Mouse (Mus musculus): ENCODE results near the gene Clasp1. TPM values are rescaled to one million over a fixed set of nuclear protein-coding genes. Genes with fewer than 3 reads are reported as not detected.
A peak's percentile ranks its signal among the peaks of the same experiment; 100 is the strongest.

Gene Clasp1
- polyA plus RNA-seq, 1 experiment from 2014 or later = 38.2 TPM

DNA sequence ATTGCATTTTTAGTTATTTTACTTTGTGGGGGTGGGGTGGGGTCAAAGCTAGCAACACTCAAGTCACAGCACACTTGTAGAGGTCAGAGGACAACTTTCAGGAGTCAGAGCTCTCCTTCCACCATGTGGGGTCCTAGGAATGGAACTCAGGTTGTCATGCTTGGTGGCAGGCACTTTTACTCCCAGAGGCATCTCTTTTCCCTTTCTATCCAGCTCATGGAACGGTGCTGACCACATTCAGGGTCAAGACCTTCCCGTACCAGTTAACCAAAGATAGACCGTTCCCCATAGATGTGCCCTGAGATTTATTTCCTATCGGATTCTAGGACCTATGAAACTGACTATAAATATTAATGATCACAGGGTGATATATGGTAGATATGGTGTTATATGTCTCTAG lies 13.1 kb downstream of the Clasp1 start:
- Histone ChIP-seq H3K9ac (replicated peaks; ENCODE audit: low read length) (no peak overlapping the region), H3K9me3 (ENCODE audit: low read length) (no peaks in the 10 kb centered on the region), H3K4me3 (ENCODE audit: low read length) (no peak overlapping the region), H3K27me3 (ENCODE audit: insufficient read depth, low read length) (no peaks in the 10 kb centered on the region), H3K36me3 (ENCODE audit: insufficient read depth, low read length) (no peaks in the 10 kb centered on the region), H3K4me2 (replicated peaks; ENCODE audit: low read depth, low read length) (no peak overlapping the region), H3K4me1 (ENCODE audit: insufficient read depth, low read length) (peaks cover 12% of the 10 kb centered on the region; the same call in 1 of the 2 replicates), H3K27ac (ENCODE audit: low read length) (no peak overlapping the region)
- ATAC-seq (ENCODE audit: low FRiP score, low TSS enrichment) = no peak
- 43% methylated on average over 4 of the region's 4 CpGs for WGBS

DNA sequence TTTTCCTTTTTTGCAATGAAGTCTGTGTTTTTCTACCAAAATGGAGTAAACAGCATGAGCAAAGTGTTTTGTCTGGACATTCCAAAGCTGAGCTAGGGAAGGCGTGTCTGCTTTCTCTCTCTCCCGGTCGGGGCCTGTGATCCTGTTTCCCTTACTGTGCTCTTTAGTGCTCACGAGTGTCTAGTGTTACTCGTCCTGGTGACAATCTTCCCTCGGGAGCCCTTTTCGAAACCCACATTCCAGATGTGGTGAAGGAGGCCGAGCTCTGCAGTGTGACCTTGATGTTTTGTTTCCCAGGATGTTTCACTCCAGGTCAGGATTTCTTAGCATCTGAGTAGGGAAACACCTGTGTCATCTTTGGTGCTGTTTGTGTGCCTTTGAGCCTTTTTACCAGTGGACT lies 13.7 kb downstream of the Clasp1 start:
- Histone ChIP-seq H3K36me3 (ENCODE audit: insufficient read depth, low read length) (no peaks in the 10 kb centered on the region), H3K27ac (ENCODE audit: low read length) (no peak overlapping the region), H3K4me3 (ENCODE audit: low read length) (no peak overlapping the region), H3K4me2 (replicated peaks; ENCODE audit: low read depth, low read length) (no peak overlapping the region), H3K9ac (replicated peaks; ENCODE audit: low read length) (no peak overlapping the region), H3K27me3 (ENCODE audit: insufficient read depth, low read length) (no peaks in the 10 kb centered on the region), H3K4me1 (ENCODE audit: insufficient read depth, low read length) (peaks cover 12% of the 10 kb centered on the region; the same call in 1 of the 2 replicates), H3K9me3 (ENCODE audit: low read length) (no peaks in the 10 kb centered on the region)
- ATAC-seq (ENCODE audit: low FRiP score, low TSS enrichment) = 0 out of 2 replicates have a peak, but pooled peaks have one; percentile 12
- 32% methylated on average over 8 of the region's 8 CpGs for whole genome bisulfite sequencing

- no peak overlapping the region for H3K9ac ChIP-seq (replicated peaks; ENCODE audit: low read length)
- no peaks in the 10 kb centered on the region for H3K9me3 ChIP-seq (ENCODE audit: low read length)
- H3K36me3 ChIP-seq (ENCODE audit: insufficient read depth, low read length) = no peaks in the 10 kb centered on the region
- no peaks in the 10 kb centered on the region for H3K27me3 ChIP-seq (ENCODE audit: insufficient read depth, low read length)
- ATAC-seq (ENCODE audit: low FRiP score, low TSS enrichment) = no peak
- H3K27ac ChIP-seq (ENCODE audit: low read length) = no peak overlapping the region
- H3K4me2 ChIP-seq (replicated peaks; ENCODE audit: low read depth, low read length) = no peak overlapping the region
- WGBS = 73% methylated on average over 6 of the region's 6 CpGs
- peaks cover 12% of the 10 kb centered on the region; the same call in 1 of the 2 replicates for H3K4me1 ChIP-seq (ENCODE audit: insufficient read depth, low read length)
- no peak overlapping the region for H3K4me3 ChIP-seq (ENCODE audit: low read length)
Measured at GRCm38 (mm10) chr1:118402966-118403365, 14.1 kb downstream of the Clasp1 start.

DNA sequence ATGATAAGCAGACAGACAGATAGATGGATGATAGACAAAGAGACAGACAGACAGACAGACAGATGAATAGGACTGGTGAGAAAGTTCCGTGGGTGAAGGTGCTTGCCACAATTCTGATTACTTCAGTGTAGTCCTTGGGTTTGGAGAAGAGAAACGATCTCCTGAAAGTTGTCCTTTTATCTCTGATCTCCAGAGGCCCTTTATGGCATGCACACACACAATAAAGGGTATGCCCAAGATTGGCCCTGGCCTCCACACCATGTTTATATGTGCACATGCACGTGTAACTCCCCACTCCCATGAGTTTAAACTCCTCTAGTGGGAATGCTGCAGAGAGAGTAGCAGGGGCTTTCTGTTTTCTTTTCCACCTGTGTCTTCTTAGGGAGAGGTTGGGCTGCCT lies 14.6 kb downstream of the Clasp1 start:
- Histone ChIP-seq H3K4me1 (ENCODE audit: insufficient read depth, low read length) (peaks cover 12% of the 10 kb centered on the region; the same call in 1 of the 2 replicates), H3K27me3 (ENCODE audit: insufficient read depth, low read length) (no peaks in the 10 kb centered on the region), H3K4me3 (ENCODE audit: low read length) (no peak overlapping the region), H3K4me2 (replicated peaks; ENCODE audit: low read depth, low read length) (no peak overlapping the region), H3K27ac (ENCODE audit: low read length) (no peak overlapping the region), H3K36me3 (ENCODE audit: insufficient read depth, low read length) (no peaks in the 10 kb centered on the region), H3K9me3 (ENCODE audit: low read length) (no peaks in the 10 kb centered on the region), H3K9ac (replicated peaks; ENCODE audit: low read length) (no peak overlapping the region)
- 68% methylated on average over 3 of the region's 3 CpGs for WGBS
- ATAC-seq (ENCODE audit: low FRiP score, low TSS enrichment) = no peak

DNA sequence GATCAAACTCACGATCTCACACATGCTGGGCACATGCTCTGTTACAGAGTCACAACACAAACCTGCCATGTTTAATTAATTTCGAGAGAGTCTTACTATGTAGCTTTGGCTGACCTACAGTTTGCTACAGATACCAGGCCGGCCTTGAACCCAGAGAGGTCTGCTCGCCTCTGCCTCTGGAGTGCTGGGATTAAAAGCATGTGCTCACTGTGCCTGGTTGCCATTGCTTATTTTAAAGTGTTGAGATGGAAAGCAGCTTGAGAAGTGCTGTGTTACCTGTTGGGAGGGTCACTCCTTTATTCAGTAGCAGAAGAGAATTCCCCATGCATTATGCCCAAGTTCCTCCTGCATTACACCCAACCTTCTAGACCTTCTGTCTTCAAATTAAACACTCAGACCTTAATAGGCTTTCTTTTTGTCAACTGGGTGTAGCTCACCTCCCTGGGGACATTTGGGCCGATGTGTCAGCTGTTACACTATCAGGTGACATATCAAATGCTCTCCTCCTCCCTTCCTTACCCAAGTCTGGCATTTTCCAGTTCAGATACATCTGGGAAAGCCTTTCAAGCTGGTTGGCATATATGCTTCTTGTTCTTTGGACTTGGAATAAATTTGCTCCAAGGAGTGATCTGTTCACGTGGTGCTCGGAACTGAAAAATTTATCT lies 18.9 kb downstream of the Clasp1 start:
- Histone ChIP-seq H3K9ac (replicated peaks; ENCODE audit: low read length) (no peak overlapping the region), H3K4me1 (ENCODE audit: insufficient read depth, low read length) (peaks cover 3% of the 10 kb centered on the region; the same call in 1 of the 2 replicates), H3K36me3 (ENCODE audit: insufficient read depth, low read length) (no peaks in the 10 kb centered on the region), H3K4me2 (replicated peaks; ENCODE audit: low read depth, low read length) (no peak overlapping the region), H3K4me3 (ENCODE audit: low read length) (no peak overlapping the region), H3K9me3 (ENCODE audit: low read length) (no peaks in the 10 kb centered on the region), H3K27ac (ENCODE audit: low read length) (no peak overlapping the region), H3K27me3 (ENCODE audit: insufficient read depth, low read length) (no peaks in the 10 kb centered on the region)
- no peak for ATAC-seq (ENCODE audit: low FRiP score, low TSS enrichment)
- 80% methylated on average over 7 of the region's 7 CpGs for WGBS

GRCm38 (mm10) chr1:118409249-118409648 lies 20.4 kb downstream of the Clasp1 start:
- ATAC-seq (ENCODE audit: low FRiP score, low TSS enrichment) = no peak
- H3K4me1 ChIP-seq (ENCODE audit: insufficient read depth, low read length) = no peaks in the 10 kb centered on the region
- H3K36me3 ChIP-seq (ENCODE audit: insufficient read depth, low read length) = no peaks in the 10 kb centered on the region
- H3K27me3 ChIP-seq (ENCODE audit: insufficient read depth, low read length) = no peaks in the 10 kb centered on the region
- no peaks in the 10 kb centered on the region for H3K9me3 ChIP-seq (ENCODE audit: low read length)
- H3K9ac ChIP-seq (replicated peaks; ENCODE audit: low read length) = no peak overlapping the region
- WGBS = 87% methylated on average over 4 of the region's 4 CpGs
- no peak overlapping the region for H3K4me2 ChIP-seq (replicated peaks; ENCODE audit: low read depth, low read length)
- H3K4me3 ChIP-seq (ENCODE audit: low read length) = no peak overlapping the region
- H3K27ac ChIP-seq (ENCODE audit: low read length) = no peak overlapping the region

GRCm38 (mm10) chr1:118410824-118411223 lies 22.0 kb downstream of the Clasp1 start:
- WGBS = 78% methylated on average over 5 of the region's 5 CpGs
- Histone ChIP-seq H3K36me3 (ENCODE audit: insufficient read depth, low read length) (no peaks in the 10 kb centered on the region), H3K27me3 (ENCODE audit: insufficient read depth, low read length) (no peaks in the 10 kb centered on the region), H3K4me3 (ENCODE audit: low read length) (no peak overlapping the region), H3K4me1 (ENCODE audit: insufficient read depth, low read length) (no peaks in the 10 kb centered on the region), H3K4me2 (replicated peaks; ENCODE audit: low read depth, low read length) (no peak overlapping the region), H3K9me3 (ENCODE audit: low read length) (no peaks in the 10 kb centered on the region), H3K9ac (replicated peaks; ENCODE audit: low read length) (no peak overlapping the region), H3K27ac (ENCODE audit: low read length) (no peak overlapping the region)
- ATAC-seq (ENCODE audit: low FRiP score, low TSS enrichment) = no peak

DNA sequence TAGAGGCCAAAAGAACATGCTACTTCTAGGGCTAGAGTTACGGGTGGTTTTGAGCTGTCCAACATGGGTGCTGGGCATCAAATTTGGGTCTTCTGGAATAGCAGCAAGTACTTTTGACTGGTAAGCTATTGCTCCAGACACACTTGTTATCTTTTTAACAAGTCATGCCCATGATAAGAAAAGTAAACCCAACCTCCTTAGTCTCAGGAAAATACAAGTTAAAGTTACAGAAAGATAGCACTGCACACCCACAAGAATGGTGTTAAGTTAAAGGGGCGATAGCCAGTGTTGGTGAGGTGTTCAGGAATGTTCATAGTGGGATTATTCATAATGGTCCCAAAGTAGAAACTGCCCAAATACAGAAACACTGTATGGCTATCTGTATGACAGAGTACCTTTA lies 24.3 kb downstream of the Clasp1 start:
- Histone ChIP-seq H3K9me3 (ENCODE audit: low read length) (no peaks in the 10 kb centered on the region), H3K4me2 (replicated peaks; ENCODE audit: low read depth, low read length) (no peak overlapping the region), H3K27ac (ENCODE audit: low read length) (no peak overlapping the region), H3K9ac (replicated peaks; ENCODE audit: low read length) (no peak overlapping the region), H3K36me3 (ENCODE audit: insufficient read depth, low read length) (no peaks in the 10 kb centered on the region), H3K4me3 (ENCODE audit: low read length) (no peak overlapping the region), H3K4me1 (ENCODE audit: insufficient read depth, low read length) (no peaks in the 10 kb centered on the region), H3K27me3 (ENCODE audit: insufficient read depth, low read length) (no peaks in the 10 kb centered on the region)
- no peak for ATAC-seq (ENCODE audit: low FRiP score, low TSS enrichment)
- 93% methylated on average over 2 of the region's 2 CpGs for WGBS

DNA sequence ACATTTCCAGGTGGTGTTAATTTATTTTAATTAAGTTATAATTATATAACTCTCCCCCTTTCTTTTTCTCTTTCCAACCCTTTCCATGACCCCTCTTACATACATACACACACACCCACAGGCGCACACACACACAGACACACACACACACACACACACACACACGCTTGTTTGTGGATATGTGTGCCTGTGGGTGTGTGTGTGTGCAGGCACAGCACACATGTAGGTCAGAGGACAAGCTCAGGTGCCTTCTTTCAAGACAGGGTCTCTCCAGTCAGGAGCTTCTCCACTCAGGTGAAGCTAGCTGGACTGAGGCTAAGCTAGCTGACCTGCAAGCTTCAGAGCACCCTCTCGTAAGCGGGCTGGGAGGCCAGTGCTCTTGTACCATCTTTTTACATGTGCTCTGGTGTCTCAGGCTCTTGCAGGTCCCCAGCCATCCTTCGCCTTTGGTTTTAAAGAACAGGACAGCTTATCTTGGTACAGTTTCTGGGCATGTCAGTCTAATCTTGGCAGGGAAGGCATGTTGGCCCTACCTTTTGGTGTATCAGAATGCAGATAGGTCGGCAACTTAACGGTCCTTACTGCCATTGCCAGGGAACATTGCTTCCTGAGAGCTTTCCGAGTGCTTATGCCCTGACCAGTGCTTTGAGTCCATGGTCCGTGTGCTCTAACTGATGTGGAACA lies 28.3 kb downstream of the Clasp1 start:
- no peaks in the 10 kb centered on the region for H3K4me1 ChIP-seq (ENCODE audit: insufficient read depth, low read length)
- no peak overlapping the region for H3K9ac ChIP-seq (replicated peaks; ENCODE audit: low read length)
- H3K27ac ChIP-seq (ENCODE audit: low read length) = no peak overlapping the region
- no peak for ATAC-seq (ENCODE audit: low FRiP score, low TSS enrichment)
- no peak overlapping the region for H3K4me3 ChIP-seq (ENCODE audit: low read length)
- peaks cover 14% of the 10 kb centered on the region for H3K36me3 ChIP-seq (ENCODE audit: insufficient read depth, low read length)
- 87% methylated on average over 9 of the region's 9 CpGs for WGBS
- H3K4me2 ChIP-seq (replicated peaks; ENCODE audit: low read depth, low read length) = no peak overlapping the region
- no peaks in the 10 kb centered on the region for H3K27me3 ChIP-seq (ENCODE audit: insufficient read depth, low read length)
- H3K9me3 ChIP-seq (ENCODE audit: low read length) = no peaks in the 10 kb centered on the region

DNA sequence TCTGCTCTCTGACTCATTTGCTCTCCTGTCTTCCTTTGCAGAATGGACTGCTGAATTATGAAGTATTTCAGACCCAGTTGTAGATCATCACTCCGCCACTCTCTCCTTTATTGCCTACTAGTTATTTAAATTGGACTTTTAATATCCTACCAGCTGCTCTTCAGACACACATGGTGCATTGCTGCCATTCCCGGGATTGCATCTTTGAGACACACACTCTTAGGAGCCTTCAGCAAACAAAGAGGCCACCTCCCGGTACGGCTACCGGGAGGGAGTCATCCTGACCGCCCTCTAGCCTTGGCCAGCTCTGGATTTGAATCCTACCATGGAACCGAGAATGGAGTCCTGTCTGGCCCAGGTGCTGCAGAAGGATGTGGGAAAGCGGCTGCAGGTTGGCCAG lies 30.5 kb downstream of the Clasp1 start:
- Histone ChIP-seq H3K9ac (replicated peaks; ENCODE audit: low read length) (no peak overlapping the region), H3K27ac (ENCODE audit: low read length) (no peak overlapping the region), H3K36me3 (ENCODE audit: insufficient read depth, low read length) (peaks cover 25% of the 10 kb centered on the region), H3K27me3 (ENCODE audit: insufficient read depth, low read length) (no peaks in the 10 kb centered on the region), H3K4me2 (replicated peaks; ENCODE audit: low read depth, low read length) (no peak overlapping the region), H3K4me1 (ENCODE audit: insufficient read depth, low read length) (no peaks in the 10 kb centered on the region), H3K4me3 (ENCODE audit: low read length) (no peak overlapping the region), H3K9me3 (ENCODE audit: low read length) (no peaks in the 10 kb centered on the region)
- 96% methylated on average over 8 of the region's 8 CpGs for WGBS
- ATAC-seq (ENCODE audit: low FRiP score, low TSS enrichment) = no peak

Data from kidney, embryonic 16.5 days (tissue).